Mouse (Mus musculus): ENCODE measurements around the gene Tut7.

DNA sequence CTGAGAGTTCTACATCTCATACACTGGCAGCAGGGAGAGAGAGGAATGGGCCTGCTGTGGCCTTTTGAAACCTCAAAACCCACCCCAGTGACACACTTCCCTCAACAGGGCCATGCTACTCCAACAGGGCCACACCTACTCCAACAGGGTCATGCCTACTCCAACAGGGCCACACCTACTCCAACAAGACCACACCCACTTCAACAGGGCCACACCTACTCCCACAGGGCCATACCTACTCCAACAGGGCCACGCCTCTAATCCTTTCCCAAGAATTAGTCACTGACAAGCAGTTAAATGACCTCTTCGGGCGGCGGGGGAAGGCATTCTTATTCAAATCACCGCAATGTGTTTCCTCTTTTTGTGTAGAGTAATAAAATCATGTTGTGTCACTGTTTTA lies 47.1 kb upstream of the Tut7 start:
- TF ChIP-seq CTCF (IDR thresholded peaks at IDR 0.05; ENCODE audit: low read depth, low read length) = no peak
- TF ChIP-seq EP300 (IDR thresholded peaks at IDR 0.05; ENCODE audit: insufficient read depth, low read depth, low read length) = no peak
- TF ChIP-seq POLR2A (IDR thresholded peaks at IDR 0.05; ENCODE audit: insufficient read depth, low read length) = no peak
